Mouse (Mus musculus) ES-Bruce4 (cell line): ENCODE measurements around the gene Gjb6. TPM values are rescaled to one million over a fixed set of nuclear protein-coding genes. Genes with fewer than 3 reads are reported as not detected.

Experiments
- H3K27ac ChIP-seq: 2 replicates; pipeline ENCODE4 v1.5.1; 2012; ENCODE audit warnings: low read length, inconsistent platforms; ENCODE audit not compliant: insufficient read depth
- H3K27me3 ChIP-seq: 2 replicates; pipeline ENCODE4 v1.6.1; 2012; ENCODE audit warnings: mild to moderate bottlenecking, low read length, inconsistent platforms; ENCODE audit not compliant: control insufficient read depth, poor library complexity, insufficient read depth, severe bottlenecking
- H3K36me3 ChIP-seq: 2 replicates; pipeline ENCODE4 v1.6.1; 2012; ENCODE audit warnings: inconsistent platforms, mild to moderate bottlenecking, low read length, moderate library complexity; ENCODE audit not compliant: control insufficient read depth, poor library complexity, insufficient read depth, severe bottlenecking
- H3K4me1 ChIP-seq: one replicate; pipeline ENCODE4 v1.8.1; 2011; ENCODE audit warnings: low read length; ENCODE audit not compliant: control insufficient read depth, insufficient read depth
- H3K4me3 ChIP-seq: 2 replicates; pipeline ENCODE4 v1.5.1; 2011; ENCODE audit warnings: low read depth, mild to moderate bottlenecking, low read length
- H3K9ac ChIP-seq: 2 replicates; pipeline ENCODE4 v1.6.1; 2012; ENCODE audit warnings: low read depth, mild to moderate bottlenecking, inconsistent platforms; ENCODE audit not compliant: poor library complexity, severe bottlenecking
- H3K9me3 ChIP-seq: replicated peaks from 2 replicates; pipeline ENCODE4 v1.6.1; 2012; ENCODE audit warnings: mild to moderate bottlenecking, low read length, inconsistent platforms; ENCODE audit not compliant: control insufficient read depth, poor library complexity, insufficient read depth, severe bottlenecking
- CTCF ChIP-seq: IDR thresholded peaks from one replicate; pipeline ENCODE4 v1.8.1; 2011; ENCODE audit warnings: low read depth, low read length
- EP300 ChIP-seq: IDR thresholded peaks from 2 replicates; pipeline ENCODE4 v1.6.1; 2011; ENCODE audit warnings: low read depth, low read length; ENCODE audit not compliant: insufficient read depth
- POLR2A ChIP-seq: IDR thresholded peaks from one replicate; pipeline ENCODE4 v1.8.1; 2011; ENCODE audit warnings: low read length; ENCODE audit not compliant: insufficient read depth
- polyA plus RNA-seq: library from polyadenylated mRNA; stranded (reverse); fragments of >200 nt; gene quantifications from 2 replicates; pipeline ENCODE4 v1.2.4, GENCODE M21; 2011; ENCODE audit warnings: low read depth; ENCODE audit not compliant: missing spikeins, insufficient read depth, insufficient read length

Gjb6 gene
- polyA plus RNA-seq, 1 experiment: not detected

DNA sequence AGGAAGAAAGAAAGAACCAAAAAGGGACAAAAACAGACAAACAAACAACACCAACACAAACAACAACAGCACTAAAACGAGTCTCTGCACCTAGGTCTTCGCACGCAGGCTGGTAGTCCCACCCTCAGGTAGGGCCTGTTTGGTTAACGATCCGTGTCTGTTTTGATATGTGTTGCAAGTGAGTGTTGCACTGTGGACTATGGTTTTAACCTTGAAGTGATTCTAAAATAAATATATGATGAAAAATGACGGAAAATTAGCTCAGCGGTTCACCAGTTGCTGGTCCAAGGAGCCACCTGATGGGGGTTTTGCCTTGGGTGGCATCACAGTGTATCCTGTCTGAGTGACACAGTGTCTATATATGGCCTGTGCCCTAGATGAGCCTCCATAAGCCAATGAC is 31.8 kb downstream of the Gjb6 start:
- Histone ChIP-seq H3K36me3 (no peaks in the 10 kb centered on the region), H3K4me1 (no peaks in the 10 kb centered on the region), H3K9ac (no peak overlapping the region), H3K4me3 (no peak overlapping the region), H3K27me3 (peaks cover 9% of the 10 kb centered on the region; the same call in 1 of the 2 replicates), H3K9me3 (no peaks in the 10 kb centered on the region), H3K27ac (no peak overlapping the region)
- TF ChIP-seq EP300 (no peak), POLR2A (no peak), CTCF (no peak)

- Histone ChIP-seq H3K9me3 (no peaks in the 10 kb centered on the region), H3K36me3 (no peaks in the 10 kb centered on the region), H3K4me3 (no peak overlapping the region), H3K27ac (no peak overlapping the region), H3K4me1 (no peaks in the 10 kb centered on the region), H3K9ac (no peak overlapping the region), H3K27me3 (no peaks in the 10 kb centered on the region)
- no peak for TF ChIP-seq EP300
- TF ChIP-seq CTCF: no peak
- TF ChIP-seq POLR2A: no peak
Observed at GRCm38 (mm10) chr14:57095855-57096254, 37.6 kb downstream of the Gjb6 start.

DNA sequence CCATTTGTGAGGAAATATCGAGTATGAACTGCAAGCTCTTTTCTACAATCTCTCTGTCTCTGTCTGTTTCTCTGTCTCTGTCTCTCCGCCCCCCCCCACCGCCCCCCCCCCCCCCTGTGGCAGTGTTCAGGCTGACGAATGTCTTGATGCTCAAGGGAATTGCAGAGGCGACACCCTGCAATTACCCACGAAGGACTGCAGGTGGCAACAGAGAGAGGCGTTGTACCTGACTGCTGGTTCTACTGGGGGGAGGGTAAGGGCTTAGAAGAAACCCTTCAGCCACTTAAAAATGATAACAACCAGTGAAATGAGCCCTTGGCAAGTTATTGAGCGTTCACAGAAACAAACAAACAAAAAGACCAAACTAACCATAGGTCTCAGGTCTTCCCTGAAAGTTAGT is 40.4 kb downstream of the Gjb6 start:
- Histone ChIP-seq H3K9me3 (no peaks in the 10 kb centered on the region), H3K9ac (no peak overlapping the region), H3K27me3 (no peaks in the 10 kb centered on the region), H3K36me3 (no peaks in the 10 kb centered on the region), H3K4me1 (no peaks in the 10 kb centered on the region), H3K27ac (no peak overlapping the region), H3K4me3 (no peak overlapping the region)
- TF ChIP-seq EP300 (no peak), CTCF (peak; percentile 72), POLR2A (no peak)

GRCm38 (mm10) chr14:57090001-57090400 is 43.4 kb downstream of the Gjb6 start:
- no peak for TF ChIP-seq EP300
- Histone ChIP-seq H3K4me1 (no peaks in the 10 kb centered on the region), H3K27ac (no peak overlapping the region), H3K9ac (no peak overlapping the region), H3K9me3 (no peaks in the 10 kb centered on the region), H3K27me3 (no peaks in the 10 kb centered on the region), H3K36me3 (no peaks in the 10 kb centered on the region), H3K4me3 (no peak overlapping the region)

DNA sequence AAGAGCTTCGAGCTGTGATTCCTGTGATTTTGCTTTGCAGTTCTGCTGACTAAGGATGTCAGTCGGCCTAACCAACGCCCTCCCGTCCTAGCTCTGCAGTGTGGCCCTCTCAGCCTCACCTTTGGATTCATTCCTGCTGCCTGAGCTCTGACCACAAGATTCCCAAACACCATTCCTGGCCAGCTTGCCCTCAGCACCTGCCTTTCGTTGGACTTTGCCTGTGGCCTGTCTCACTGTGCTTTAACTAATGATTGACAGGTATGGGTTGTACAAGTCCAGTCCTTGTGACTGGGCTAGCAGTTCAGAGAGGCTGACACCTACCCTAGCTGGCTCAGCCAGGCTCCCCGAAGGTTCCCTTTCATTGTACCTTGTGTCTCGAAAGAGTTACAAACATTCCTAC is 44.3 kb downstream of the Gjb6 start:
- no peak overlapping the region for H3K27ac ChIP-seq
- TF ChIP-seq CTCF (no peak), POLR2A (no peak), EP300 (no peak)

GRCm38 (mm10) chr14:57084180-57084668 is 49.2 kb downstream of the Gjb6 start:
- Histone ChIP-seq H3K4me1 (no peaks in the 10 kb centered on the region), H3K27ac (no peak overlapping the region), H3K9me3 (no peaks in the 10 kb centered on the region), H3K36me3 (no peaks in the 10 kb centered on the region), H3K9ac (no peak overlapping the region), H3K4me3 (no peak overlapping the region), H3K27me3 (no peaks in the 10 kb centered on the region)
- no peak for TF ChIP-seq EP300
- TF ChIP-seq POLR2A: no peak
- no peak for TF ChIP-seq CTCF

More for the DNA sequence above, 44.3 kb downstream of the Gjb6 start:
- H3K4me1 ChIP-seq: no peaks in the 10 kb centered on the region
- no peak overlapping the region for H3K4me3 ChIP-seq
- H3K9me3 ChIP-seq: no peaks in the 10 kb centered on the region
- no peaks in the 10 kb centered on the region for H3K27me3 ChIP-seq
- no peak overlapping the region for H3K9ac ChIP-seq
- no peaks in the 10 kb centered on the region for H3K36me3 ChIP-seq
